Mouse (Mus musculus) neural tube, embryonic 12.5 days (tissue): ENCODE measurements around the gene Gimap5. TPM values are rescaled to one million over a fixed set of nuclear protein-coding genes. Genes with fewer than 3 reads are reported as not detected.

Experiments
- ATAC-seq: fragments of 200-750 bp; cut with Nextera tagmentation; 2 replicates; pipeline ENCODE4 v1.8.0; 2017; ENCODE audit warnings: low read depth, mild to moderate bottlenecking, moderate TSS enrichment, moderate library complexity; ENCODE audit not compliant: low FRiP score
- H3K27ac ChIP-seq: fragments of 300-500 bp; sonication (generic); 2 replicates; pipeline ENCODE4 v1.5.1; 2016
- H3K27me3 ChIP-seq: fragments of 300-500 bp; sonication (generic); replicated peaks from 2 replicates; pipeline ENCODE4 v1.6.1; 2016; ENCODE audit warnings: mild to moderate bottlenecking
- H3K36me3 ChIP-seq: fragments of 300-500 bp; sonication (generic); 2 replicates; pipeline ENCODE4 v1.6.1; 2016; ENCODE audit warnings: mild to moderate bottlenecking
- H3K4me1 ChIP-seq: fragments of 300-500 bp; sonication (generic); 2 replicates; pipeline ENCODE4 v1.6.1; 2016
- H3K4me2 ChIP-seq: fragments of 300-500 bp; sonication (generic); replicated peaks from 2 replicates; pipeline ENCODE4 v1.6.1; 2016; ENCODE audit warnings: mild to moderate bottlenecking
- H3K4me3 ChIP-seq: fragments of 300-500 bp; sonication (generic); 2 replicates; pipeline ENCODE4 v1.5.1; 2016
- H3K9ac ChIP-seq: fragments of 300-500 bp; sonication (generic); 2 replicates; pipeline ENCODE4 v1.6.1; 2016; ENCODE audit warnings: mild to moderate bottlenecking
- H3K9me3 ChIP-seq: fragments of 300-500 bp; sonication (generic); 2 replicates; pipeline ENCODE4 v1.6.1; 2016; ENCODE audit warnings: mild to moderate bottlenecking
- WGBS: fragments of 180-500 bp; shearing (Covaris S2); methylation state at CpG from one replicate; pipeline ENCODE4 v1.1.7; 2016; 5-methylcytosine and 5-hydroxymethylcytosine counted together
- polyA plus RNA-seq: library from polyadenylated mRNA; unstranded; fragments of >200 nt; fragmentation: Nextera tagmentation; extraction: Ambion mirVana; gene quantifications from 2 replicates; pipeline ENCODE4 v1.2.1, GENCODE M21; 2016

Gimap5 gene
- polyA plus RNA-seq, 1 experiment from 2014 or later: 1.8 TPM

- 87% methylated on average over 4 of the region's 4 CpGs for WGBS
- no peak overlapping the region for H3K27ac ChIP-seq
- no peaks in the 10 kb centered on the region for H3K4me1 ChIP-seq
- H3K36me3 ChIP-seq: no peaks in the 10 kb centered on the region
- H3K4me3 ChIP-seq: no peak overlapping the region
- no peaks in the 10 kb centered on the region for H3K9me3 ChIP-seq
- ATAC-seq: no peak
- H3K4me2 ChIP-seq: no peak overlapping the region
- H3K9ac ChIP-seq: no peak overlapping the region
- H3K27me3 ChIP-seq: no peaks in the 10 kb centered on the region
These were observed 25.7 kb upstream of the Gimap5 start for GRCm38 (mm10) chr6:48720326-48720725.

GRCm38 (mm10) chr6:48723468-48723867 is 22.5 kb upstream of the Gimap5 start:
- Histone ChIP-seq H3K27ac (no peak overlapping the region), H3K36me3 (no peaks in the 10 kb centered on the region), H3K9ac (no peak overlapping the region), H3K9me3 (no peaks in the 10 kb centered on the region), H3K4me3 (no peak overlapping the region), H3K4me1 (peaks cover 5% of the 10 kb centered on the region; the same call in 1 of the 2 replicates), H3K27me3 (no peaks in the 10 kb centered on the region), H3K4me2 (no peak overlapping the region)
- no peak for ATAC-seq
- 89% methylated on average over 8 of the region's 8 CpGs for WGBS

- H3K36me3 ChIP-seq: no peaks in the 10 kb centered on the region
- peaks cover 5% of the 10 kb centered on the region; the same call in 1 of the 2 replicates for H3K4me1 ChIP-seq
- H3K4me2 ChIP-seq: no peak overlapping the region
- H3K4me3 ChIP-seq: no peak overlapping the region
- H3K27ac ChIP-seq: no peak overlapping the region
- no peaks in the 10 kb centered on the region for H3K9me3 ChIP-seq
- no peaks in the 10 kb centered on the region for H3K27me3 ChIP-seq
- 0% methylated on average over 1 of the region's 1 CpGs for WGBS
- no peak overlapping the region for H3K9ac ChIP-seq
- ATAC-seq: no peak
These were observed 20.5 kb upstream of the Gimap5 start for GRCm38 (mm10) chr6:48725476-48725875.

GRCm38 (mm10) chr6:48727761-48728160 is 18.2 kb upstream of the Gimap5 start:
- WGBS: 90% methylated on average over 5 of the region's 5 CpGs
- H3K36me3 ChIP-seq: no peaks in the 10 kb centered on the region
- H3K9me3 ChIP-seq: no peaks in the 10 kb centered on the region
- no peaks in the 10 kb centered on the region for H3K27me3 ChIP-seq
- H3K4me2 ChIP-seq: no peak overlapping the region
- H3K4me1 ChIP-seq: peaks cover 5% of the 10 kb centered on the region; the same call in 1 of the 2 replicates
- no peak overlapping the region for H3K27ac ChIP-seq
- no peak for ATAC-seq
- H3K4me3 ChIP-seq: no peak overlapping the region
- H3K9ac ChIP-seq: no peak overlapping the region

GRCm38 (mm10) chr6:48732864-48733304 is 13.1 kb upstream of the Gimap5 start:
- Histone ChIP-seq H3K4me2 (no peak overlapping the region), H3K4me1 (no peaks in the 10 kb centered on the region), H3K9ac (no peak overlapping the region)

GRCm38 (mm10) chr6:48733660-48734059 is 12.3 kb upstream of the Gimap5 start:
- H3K4me3 ChIP-seq: no peak overlapping the region
- no peak overlapping the region for H3K9ac ChIP-seq
- no peaks in the 10 kb centered on the region for H3K4me1 ChIP-seq
- WGBS: 85% methylated on average over 1 of the region's 1 CpGs
- no peaks in the 10 kb centered on the region for H3K36me3 ChIP-seq
- H3K4me2 ChIP-seq: no peak overlapping the region
- H3K27ac ChIP-seq: no peak overlapping the region
- H3K9me3 ChIP-seq: no peaks in the 10 kb centered on the region
- no peak for ATAC-seq
- no peaks in the 10 kb centered on the region for H3K27me3 ChIP-seq

More at GRCm38 (mm10) chr6:48732864-48733304, 13.1 kb upstream of the Gimap5 start:
- no peak overlapping the region for H3K27ac ChIP-seq
- H3K36me3 ChIP-seq: no peaks in the 10 kb centered on the region
- H3K27me3 ChIP-seq: no peaks in the 10 kb centered on the region
- no peak overlapping the region for H3K4me3 ChIP-seq
- H3K9me3 ChIP-seq: no peaks in the 10 kb centered on the region
- WGBS: 61% methylated on average over 8 of the region's 8 CpGs
- no peak for ATAC-seq

GRCm38 (mm10) chr6:48737053-48737452 is 8.9 kb upstream of the Gimap5 start:
- H3K27me3 ChIP-seq: peaks cover 13% of the 10 kb centered on the region
- H3K4me2 ChIP-seq: no peak overlapping the region
- WGBS: 78% methylated on average over 2 of the region's 2 CpGs
- no peak overlapping the region for H3K27ac ChIP-seq
- no peaks in the 10 kb centered on the region for H3K36me3 ChIP-seq
- H3K9me3 ChIP-seq: no peaks in the 10 kb centered on the region
- no peak overlapping the region for H3K9ac ChIP-seq
- H3K4me3 ChIP-seq: no peak overlapping the region
- 0 out of 2 replicates have a peak, but pooled peaks cover 4% of the 10 kb centered on the region for H3K4me1 ChIP-seq
- ATAC-seq: no peak

GRCm38 (mm10) chr6:48737688-48738087 is 8.3 kb upstream of the Gimap5 start:
- no peak for ATAC-seq
- no peak overlapping the region for H3K27ac ChIP-seq
- no peaks in the 10 kb centered on the region for H3K36me3 ChIP-seq
- WGBS: 91% methylated on average over 5 of the region's 5 CpGs
- peaks cover 20% of the 10 kb centered on the region for H3K27me3 ChIP-seq
- H3K9ac ChIP-seq: no peak overlapping the region
- no peaks in the 10 kb centered on the region for H3K9me3 ChIP-seq
- H3K4me2 ChIP-seq: no peak overlapping the region
- H3K4me3 ChIP-seq: no peak overlapping the region
- peaks cover 10% of the 10 kb centered on the region for H3K4me1 ChIP-seq

- Histone ChIP-seq H3K27ac (no peak within 1 kb of the TSS), H3K9me3 (no peaks in the 10 kb centered on the region), H3K4me3 (no peak within 1 kb of the TSS), H3K4me2 (no peak within 1 kb of the TSS), H3K4me1 (peaks cover 14% of the 10 kb centered on the region), H3K9ac (no peak within 1 kb of the TSS), H3K27me3 (peaks cover 30% of the 10 kb centered on the region), H3K36me3 (no peaks in the 10 kb centered on the region)
- no peak for ATAC-seq
- 80% methylated on average over 15 of the region's 15 CpGs for WGBS
These were observed 6.8 kb upstream of the Gimap5 start, which contains the start of gene Gimap1 for GRCm38 (mm10) chr6:48738961-48739779. Gene Gimap1 (plus strand): TSS chr6:48739054.

GRCm38 (mm10) chr6:48739780-48740055 is 6.3 kb upstream of the Gimap5 start:
- Histone ChIP-seq H3K9me3 (no peaks in the 10 kb centered on the region), H3K4me1 (peaks cover 14% of the 10 kb centered on the region), H3K27ac (no peak overlapping the region), H3K4me3 (no peak overlapping the region), H3K4me2 (no peak overlapping the region), H3K36me3 (no peaks in the 10 kb centered on the region), H3K27me3 (peaks cover 30% of the 10 kb centered on the region), H3K9ac (no peak overlapping the region)
- WGBS: 87% methylated on average over 3 of the region's 3 CpGs
- no peak for ATAC-seq

- no peaks in the 10 kb centered on the region for H3K9me3 ChIP-seq
- H3K27ac ChIP-seq: no peak overlapping the region
- no peak overlapping the region for H3K4me2 ChIP-seq
- no peaks in the 10 kb centered on the region for H3K36me3 ChIP-seq
- no peak for ATAC-seq
- H3K9ac ChIP-seq: no peak overlapping the region
- 87% methylated on average over 3 of the region's 3 CpGs for WGBS
- H3K27me3 ChIP-seq: peaks cover 30% of the 10 kb centered on the region
- peaks cover 14% of the 10 kb centered on the region for H3K4me1 ChIP-seq
- no peak overlapping the region for H3K4me3 ChIP-seq
These were observed 5.4 kb upstream of the Gimap5 start for GRCm38 (mm10) chr6:48740501-48741169.

- WGBS: 36% methylated on average over 3 of the region's 3 CpGs
- no peak for ATAC-seq
- Histone ChIP-seq H3K9me3 (no peaks in the 10 kb centered on the region), H3K27me3 (peaks cover 30% of the 10 kb centered on the region), H3K4me2 (no peak overlapping the region), H3K4me3 (no peak overlapping the region), H3K9ac (no peak overlapping the region), H3K27ac (no peak overlapping the region), H3K36me3 (no peaks in the 10 kb centered on the region), H3K4me1 (peaks cover 14% of the 10 kb centered on the region)
These were observed 4.7 kb upstream of the Gimap5 start for GRCm38 (mm10) chr6:48741273-48741672.
